Mouse (Mus musculus) olfactory bulb, adult 2 months (tissue): ENCODE measurements around the gene Sh3rf3.

Experiments
- CTCF ChIP-seq: fragments of 200-500 bp; IDR thresholded peaks from 2 replicates; pipeline ENCODE4 v1.5.1; 2012; ENCODE audit warnings: low read depth, mild to moderate bottlenecking, low read length, moderate library complexity; ENCODE audit not compliant: insufficient read depth
- POLR2A ChIP-seq: fragments of 200-500 bp; IDR thresholded peaks from 2 replicates; pipeline ENCODE4 v1.6.1; 2012; ENCODE audit warnings: mild to moderate bottlenecking, low read depth, low read length, moderate library complexity; ENCODE audit not compliant: insufficient read depth

GRCm38 (mm10) chr10:58877835-58878234 is 64.7 kb downstream of the Sh3rf3 start:
- no peak for TF ChIP-seq POLR2A
- no peak for TF ChIP-seq CTCF
